Mouse (Mus musculus) liver, embryonic 14.5 days (tissue): ENCODE data around the gene Ptpn14. TPM values are rescaled to one million over a fixed set of nuclear protein-coding genes. Genes with fewer than 3 reads are reported as not detected.

Source experiments
- ATAC-seq: fragments of 200-750 bp; cut with Nextera tagmentation; 2 replicates; pipeline ENCODE4 v1.8.0; 2017; ENCODE audit warnings: moderate number of reproducible peaks, mild to moderate bottlenecking, moderate library complexity; ENCODE audit not compliant: insufficient read depth
- DNase-seq, 3 experiments: peaks; one replicate each; pipeline ENCODE4 v3.0.0-alpha.2; 2012 to 2013; ENCODE audit warnings: low read depth in 3 of 3, low spot score in 3 of 3
- H3K27ac ChIP-seq: fragments of 300-500 bp; sonication (generic); 2 replicates; pipeline ENCODE4 v1.5.1; 2014; ENCODE audit warnings: moderate library complexity, mild to moderate bottlenecking, control low read depth, inconsistent platforms
- H3K27me3 ChIP-seq: fragments of 300-500 bp; sonication (generic); 2 replicates; pipeline ENCODE4 v1.6.1; 2014; ENCODE audit warnings: mild to moderate bottlenecking, low read length, moderate library complexity; ENCODE audit not compliant: control insufficient read depth, insufficient read depth
- H3K36me3 ChIP-seq: fragments of 300-500 bp; sonication (generic); replicated peaks from 2 replicates; pipeline ENCODE4 v1.6.1; 2014; ENCODE audit warnings: low read depth; ENCODE audit not compliant: control insufficient read depth, insufficient read depth
- H3K4me1 ChIP-seq, 2 experiments: fragments of 200-500 bp in 1 of 2; fragments of 300-500 bp in 1 of 2; sonication (generic) in 1 of 2; replicated peaks; 2 replicates each; pipeline ENCODE4 v1.6.1; 2012 to 2014; ENCODE audit warnings: antibody characterized with exemption in 1 of 2, inconsistent platforms in 1 of 2, low read length in 1 of 2; ENCODE audit not compliant: control insufficient read depth in 2 of 2, insufficient read depth in 2 of 2
- H3K4me2 ChIP-seq: fragments of 300-500 bp; sonication (generic); 2 replicates; pipeline ENCODE4 v1.6.1; 2014; ENCODE audit warnings: low read depth, mild to moderate bottlenecking, control low read depth, moderate library complexity
- H3K4me3 ChIP-seq, 2 experiments: fragments of 200-500 bp in 1 of 2; fragments of 300-500 bp in 1 of 2; sonication (generic) in 1 of 2; 2 replicates each; pipeline ENCODE4 v1.5.1; 2012 to 2014; ENCODE audit warnings: low read depth in 2 of 2, low read length in 2 of 2, mild to moderate bottlenecking in 2 of 2, control low read depth in 1 of 2, inconsistent platforms in 1 of 2, moderate library complexity in 1 of 2; ENCODE audit not compliant: insufficient read depth in 1 of 2
- H3K9ac ChIP-seq: fragments of 300-500 bp; sonication (generic); replicated peaks from 2 replicates; pipeline ENCODE4 v1.6.1; 2014; ENCODE audit warnings: mild to moderate bottlenecking, control low read depth, moderate library complexity
- H3K9me3 ChIP-seq: fragments of 300-500 bp; sonication (generic); 2 replicates; pipeline ENCODE4 v1.6.1; 2016; ENCODE audit warnings: low read length, mixed read lengths; ENCODE audit not compliant: control insufficient read depth
- CTCF ChIP-seq: IDR thresholded peaks from 2 replicates; pipeline ENCODE4 v1.5.1; 2016; ENCODE audit warnings: antibody characterized with exemption, low read depth, control low read depth
- EP300 ChIP-seq: IDR thresholded peaks from 2 replicates; pipeline ENCODE4 v1.6.1; 2016; ENCODE audit warnings: antibody characterized with exemption, low read depth
- WGBS: fragments of 180-500 bp; shearing (Covaris S2); extraction: QIAGEN DNeasy Blood & Tissue Kit; methylation state at CpG from one replicate; pipeline ENCODE4 v1.1.7; 2014; ENCODE audit not compliant: insufficient replicate concordance; 5-methylcytosine and 5-hydroxymethylcytosine counted together
- polyA plus RNA-seq, 2 experiments: library from polyadenylated mRNA; depleted of rRNA in 1 of 2; stranded (reverse) in 1 of 2; unstranded in 1 of 2; fragments of >200 nt; fragmentation: Nextera tagmentation in 1 of 2; extraction: Ambion mirVana in 1 of 2; gene quantifications; 2 replicates each; pipeline versions ENCODE4 v1.2.1 to v1.2.3; 2012 to 2014

Gene Ptpn14
- polyA plus RNA-seq, 2 experiments = 0.22 to 0.50 TPM

GRCm38 (mm10) chr1:189872050-189872449, 144.0 kb downstream of the Ptpn14 start:
- Histone ChIP-seq H3K36me3 (no peaks in the 10 kb centered on the region), H3K27ac (no peak overlapping the region), H3K9me3 (no peaks in the 10 kb centered on the region), H3K9ac (no peak overlapping the region), H3K4me3 (no peak overlapping the region), H3K4me2 (no peak overlapping the region), H3K27me3 (no peaks in the 10 kb centered on the region), H3K4me1 (peaks cover 14 to 33% of the 10 kb centered on the region in 2 experiments)
- 72% methylated on average over 4 of the region's 4 CpGs for WGBS
- TF ChIP-seq EP300 (no peak), CTCF (no peak)
- ATAC-seq (no peak), DNase-seq (no peak)

DNA sequence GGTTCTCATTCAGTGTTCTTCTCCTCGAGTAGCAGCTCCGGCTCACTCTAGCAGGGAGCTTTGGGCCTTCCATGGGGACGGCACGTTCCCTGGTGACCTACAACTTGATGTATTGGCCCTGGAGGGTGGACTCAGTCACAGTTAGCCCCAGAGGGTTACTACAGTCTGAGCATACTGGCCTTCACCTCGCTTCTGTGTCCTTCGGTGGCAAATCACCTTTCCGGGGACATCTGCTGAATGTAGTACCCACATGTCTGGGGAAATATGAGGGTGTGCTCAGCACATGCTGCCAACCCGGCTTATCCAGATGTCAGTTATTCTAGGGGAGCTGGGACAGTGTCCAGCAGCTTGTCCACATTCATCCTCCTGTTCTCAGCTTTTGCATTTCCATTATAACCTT, 145.5 kb downstream of the Ptpn14 start:
- H3K4me1 ChIP-seq = peaks cover 5 to 20% of the 10 kb centered on the region in 2 experiments; a peak in 3 of 4 replicates
- no peak for DNase-seq
- H3K4me3 ChIP-seq = no peak overlapping the region
- WGBS = 71% methylated on average over 8 of the region's 8 CpGs
- H3K9ac ChIP-seq = no peak overlapping the region
- TF ChIP-seq EP300 (no peak), CTCF (no peak)
- H3K9me3 ChIP-seq = no peaks in the 10 kb centered on the region
- H3K4me2 ChIP-seq = no peak overlapping the region
- no peaks in the 10 kb centered on the region for H3K36me3 ChIP-seq
- no peaks in the 10 kb centered on the region for H3K27me3 ChIP-seq
- no peak for ATAC-seq
- no peak overlapping the region for H3K27ac ChIP-seq

DNA sequence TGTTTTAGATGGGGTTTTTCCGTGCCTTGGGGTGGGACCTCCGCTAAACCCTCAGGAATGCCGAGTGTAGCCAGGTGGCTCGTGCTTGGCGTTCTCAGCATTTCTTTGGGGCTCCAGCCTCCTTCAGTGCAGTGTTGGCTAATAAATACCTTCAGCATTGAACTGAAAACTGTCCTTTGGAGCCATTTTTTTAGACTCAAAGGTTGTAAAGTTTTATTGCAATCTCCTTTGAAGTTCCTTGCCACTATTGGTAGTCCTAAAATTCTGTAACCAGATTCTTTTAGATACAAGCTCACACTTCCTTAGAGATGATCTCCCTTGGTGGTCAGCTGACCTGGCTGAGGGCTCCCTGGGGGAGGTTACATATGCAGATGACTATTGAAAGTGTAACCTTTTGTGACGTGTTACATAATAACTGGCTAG, 147.4 kb downstream of the Ptpn14 start:
- Histone ChIP-seq H3K4me1 (peaks cover 5 to 13% of the 10 kb centered on the region in 2 experiments; a peak in 3 of 4 replicates), H3K9me3 (no peaks in the 10 kb centered on the region), H3K4me3 (no peak overlapping the region), H3K27ac (no peak overlapping the region), H3K27me3 (no peaks in the 10 kb centered on the region), H3K4me2 (no peak overlapping the region), H3K36me3 (no peaks in the 10 kb centered on the region), H3K9ac (no peak overlapping the region)
- no peak for TF ChIP-seq CTCF
- no peak for TF ChIP-seq EP300
- WGBS = 38% methylated on average over 6 of the region's 6 CpGs
- DNase-seq = no peak
- no peak for ATAC-seq

GRCm38 (mm10) chr1:189876162-189876561, 148.1 kb downstream of the Ptpn14 start:
- WGBS = 65% methylated on average over 8 of the region's 8 CpGs
- no peak for ATAC-seq
- no peak for TF ChIP-seq EP300
- TF ChIP-seq CTCF = no peak

DNA sequence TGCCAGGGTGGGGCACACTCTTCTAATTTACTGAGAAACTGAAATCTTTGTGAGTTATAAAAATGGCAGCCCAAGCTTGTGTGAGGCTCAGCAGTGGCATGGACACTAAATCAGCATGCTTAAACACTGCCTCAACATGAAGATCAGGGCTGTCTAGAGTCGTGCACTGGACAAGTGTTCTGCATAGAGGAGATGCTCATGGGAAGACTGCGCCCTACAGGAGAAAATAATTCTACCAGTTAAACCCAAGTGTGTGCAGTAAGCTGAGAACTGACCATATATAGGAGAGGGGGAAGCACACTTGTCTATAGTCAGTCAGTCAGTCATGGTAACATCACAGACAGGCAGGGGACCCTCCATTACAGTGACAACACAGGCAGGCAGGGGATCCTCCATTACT, 151.1 kb downstream of the Ptpn14 start:
- ATAC-seq (no peak), DNase-seq (no peak)
- 0 out of 2 replicates have a peak, but pooled peaks have one; percentile 6 for TF ChIP-seq CTCF
- TF ChIP-seq EP300 = no peak
- H3K27ac ChIP-seq = no peak overlapping the region
- H3K4me2 ChIP-seq = no peak overlapping the region
- no peaks in the 10 kb centered on the region for H3K36me3 ChIP-seq
- no peak overlapping the region for H3K9ac ChIP-seq
- H3K4me1 ChIP-seq = peaks cover 3 to 7% of the 10 kb centered on the region in 2 experiments; a peak in 3 of 4 replicates
- H3K4me3 ChIP-seq = no peak overlapping the region
- 57% methylated on average over 2 of the region's 2 CpGs for WGBS
- H3K9me3 ChIP-seq = no peaks in the 10 kb centered on the region
- H3K27me3 ChIP-seq = no peaks in the 10 kb centered on the region

More at GRCm38 (mm10) chr1:189876162-189876561, 148.1 kb downstream of the Ptpn14 start:
- H3K4me3 ChIP-seq = no peak overlapping the region
- H3K9ac ChIP-seq = no peak overlapping the region
- no peaks in the 10 kb centered on the region for H3K36me3 ChIP-seq
- H3K9me3 ChIP-seq = no peaks in the 10 kb centered on the region
- no peaks in the 10 kb centered on the region for H3K27me3 ChIP-seq
- no peak overlapping the region for H3K4me2 ChIP-seq
- DNase-seq = no peak
- H3K27ac ChIP-seq = no peak overlapping the region
- H3K4me1 ChIP-seq = peaks cover 3 to 7% of the 10 kb centered on the region in 2 experiments; a peak in 3 of 4 replicates

DNA sequence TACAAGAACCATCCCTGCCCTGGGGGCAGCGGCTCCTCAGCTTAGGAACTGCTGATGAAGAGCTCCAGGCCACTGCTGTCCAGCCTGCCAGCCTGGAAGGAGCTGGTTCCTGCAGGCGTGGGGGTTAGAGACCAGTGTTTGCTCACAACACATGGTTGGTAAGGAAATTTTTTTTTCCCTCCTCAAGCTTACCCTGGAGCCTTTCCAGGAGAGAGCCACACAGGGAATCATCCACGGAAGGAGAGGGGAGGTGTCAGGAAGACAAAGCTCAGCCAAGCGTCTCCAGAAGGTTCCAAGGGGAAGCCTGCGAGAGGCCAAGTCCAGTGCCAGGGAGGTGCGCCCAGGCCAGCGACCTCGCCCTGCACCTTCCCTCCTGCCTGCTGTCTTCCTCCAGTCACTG, 151.9 kb downstream of the Ptpn14 start:
- TF ChIP-seq CTCF (no peak), EP300 (no peak)
- Histone ChIP-seq H3K9ac (no peak overlapping the region), H3K9me3 (no peaks in the 10 kb centered on the region), H3K27ac (no peak overlapping the region), H3K4me1 (peaks cover 3 to 7% of the 10 kb centered on the region in 2 experiments; a peak in 3 of 4 replicates), H3K27me3 (no peaks in the 10 kb centered on the region), H3K4me2 (no peak overlapping the region), H3K36me3 (no peaks in the 10 kb centered on the region), H3K4me3 (no peak overlapping the region)
- WGBS = 79% methylated on average over 8 of the region's 8 CpGs
- ATAC-seq = no peak
- DNase-seq = no peak
